17 mouse cellular contexts compared by ENCODE assay signal in genomic region chr5:146783300-146783699, GRCm38 (mm10). TPM values are rescaled to one million over a fixed set of nuclear protein-coding genes. Genes with fewer than 3 reads are reported as not detected.
A peak's percentile ranks its signal among the peaks of the same experiment; 100 is the strongest.
DNase-seq lines count a peak whose midpoint lies in the region; ATAC-seq and TF ChIP-seq lines count a peak whose summit lies in the region.
"Had no signal": no experiment of that assay in that cellular context is flagged by ENCODE, and none has a peak within 500 bp of the region (broad histone marks: within the 10 kb centered on the region; RNA-seq: fewer than 3 reads in every experiment).

No protein-coding gene starts in this region.

- no peak overlapping the region for H3K9ac ChIP-seq in liver, postnatal 0 days (replicated peaks)
- no peak overlapping the region for H3K9ac ChIP-seq in liver, embryonic 12.5 days
- H3K9ac ChIP-seq: midbrain, embryonic 13.5 days; stomach, embryonic 15.5 days had no signal

- TF ChIP-seq EP300 in liver, postnatal 0 days (IDR thresholded peaks at IDR 0.05; ENCODE audit: low read depth), result no peak

- H3K4me2 ChIP-seq in liver, postnatal 0 days (ENCODE audit: low read depth, low read length), result no peak overlapping the region
- H3K4me2 ChIP-seq in liver, embryonic 12.5 days, result no peak overlapping the region
- H3K4me2 ChIP-seq: midbrain, embryonic 13.5 days; stomach, embryonic 15.5 days had no signal

- peaks cover 29% of the 10 kb centered on the region for H3K4me1 ChIP-seq in liver, postnatal 0 days (ENCODE audit: insufficient read depth)
- peaks cover 79% of the 10 kb centered on the region for H3K4me1 ChIP-seq in liver, embryonic 12.5 days

- H3K4me3 ChIP-seq in liver, postnatal 0 days (ENCODE audit: low read depth, low read length), result no peak overlapping the region
- H3K4me3 ChIP-seq in liver, embryonic 12.5 days, result no peak overlapping the region
- H3K4me3 ChIP-seq: midbrain, embryonic 13.5 days; myocyte; stomach, embryonic 15.5 days had no signal

- no peak; the same call in 1 of the 2 replicates for ATAC-seq in cerebellum, adult (ENCODE audit: insufficient number of reproducible peaks, low FRiP score, low TSS enrichment)
- ATAC-seq in liver, postnatal 0 days, result no peak
- ATAC-seq in liver, embryonic 12.5 days, result no peak
- ATAC-seq: activated CD4-positive, CD25-positive, alpha-beta regulatory T cell, adult 4 months; forebrain, embryonic 16.5 days; midbrain, embryonic 13.5 days had no signal

- H3K36me3 ChIP-seq in liver, postnatal 0 days (replicated peaks; ENCODE audit: insufficient read depth, low read length), result no peaks in the 10 kb centered on the region
- peaks cover 11% of the 10 kb centered on the region; the same call in 1 of the 2 replicates for H3K36me3 ChIP-seq in liver, embryonic 12.5 days
- H3K36me3 ChIP-seq: midbrain, embryonic 13.5 days; stomach, embryonic 15.5 days had no signal

- DNase-seq in cerebellum, adult 18-20 months, result peak; percentile 33
- peak; percentile 21 for DNase-seq in heart, postnatal 4 days
- no peak for DNase-seq in heart, adult 8-10 months (ENCODE audit: low spot score)
- no peak for DNase-seq in liver, postnatal 0 days
- DNase-seq in kidney, postnatal 10 days, result peak; percentile 50
- DNase-seq in retina, postnatal 1 day, result no peak
- DNase-seq: cerebellum, adult 11-12 months; heart, adult 18-20 months; thymus, postnatal 14 days had no signal

- 0 out of 2 replicates have a peak, but pooled peaks have one; percentile 26 for TF ChIP-seq CTCF in liver, postnatal 0 days (IDR thresholded peaks at IDR 0.05; ENCODE audit: low read depth)

- no peaks in the 10 kb centered on the region for H3K9me3 ChIP-seq in liver, postnatal 0 days (ENCODE audit: low read length)
- no peaks in the 10 kb centered on the region for H3K9me3 ChIP-seq in liver, embryonic 12.5 days (replicated peaks)
- H3K9me3 ChIP-seq: midbrain, embryonic 13.5 days; stomach, embryonic 15.5 days had no signal

- H3K27me3 ChIP-seq in liver, postnatal 0 days (ENCODE audit: insufficient read depth, low read length), result no peaks in the 10 kb centered on the region
- no peaks in the 10 kb centered on the region for H3K27me3 ChIP-seq in liver, embryonic 12.5 days (replicated peaks)
- H3K27me3 ChIP-seq: CH12.LX; midbrain, embryonic 13.5 days; stomach, embryonic 15.5 days had no signal

- no peak overlapping the region for H3K27ac ChIP-seq in liver, postnatal 0 days (ENCODE audit: low read depth)
- no peak overlapping the region for H3K27ac ChIP-seq in liver, embryonic 12.5 days
- H3K27ac ChIP-seq: midbrain, embryonic 13.5 days; stomach, embryonic 15.5 days had no signal

- 84% methylated on average over 10 of the region's 10 CpGs for WGBS in liver, postnatal 0 days (ENCODE audit: insufficient replicate concordance)
- WGBS in liver, embryonic 12.5 days (ENCODE audit: insufficient replicate concordance), result 84% methylated on average over 10 of the region's 10 CpGs

RNA-seq across cellular contexts. Expression of gene Usp12, which starts 11.5 kb away (rescaled TPM):
- total RNA-seq in heart, postnatal 4 days (2021), result 10 to 100 TPM; 18.5 to 20.5 TPM
- 10 to 100 TPM; 14.7 to 18.7 (median 18.0) TPM for total RNA-seq in heart, adult 8-10 months (2022)
- 6.8 and 6.9 TPM in 2 replicates for polyA plus RNA-seq in liver, postnatal 0 days (2015; fragmentation: Nextera tagmentation; extraction: Ambion mirVana)
- 13.6 and 13.9 TPM in 2 replicates for polyA plus RNA-seq in liver, embryonic 12.5 days (2016; fragmentation: Nextera tagmentation; extraction: Ambion mirVana)

RNA-seq across cellular contexts. Expression of gene Rpl21, which starts 49.4 kb away (rescaled TPM):
- 100 to 1,000 TPM; 187 to 214 TPM for total RNA-seq in heart, postnatal 4 days (2021)
- 100 to 1,000 TPM in 3 of 4 experiments, 10 to 100 TPM in 1; 76.1 to 145 (median 124) TPM for total RNA-seq in heart, adult 8-10 months (2022)
- polyA plus RNA-seq in liver, postnatal 0 days (2015; fragmentation: Nextera tagmentation; extraction: Ambion mirVana), result 281 and 298 TPM in 2 replicates
- 520 and 529 TPM in 2 replicates for polyA plus RNA-seq in liver, embryonic 12.5 days (2016; fragmentation: Nextera tagmentation; extraction: Ambion mirVana)

Comparison
In these comparisons a context has a peak if more than half of its experiments do, and no peak if none do; other contexts are left out.
1. DNase-seq: peak in cerebellum, adult 18-20 months (2 of 2), heart, postnatal 4 days (single experiment) and kidney, postnatal 10 days (single experiment); none in heart, adult 8-10 months (single experiment), liver, postnatal 0 days (single experiment) and retina, postnatal 1 day (single experiment).